Mouse (Mus musculus) gastrocnemius, adult 18-20 months (tissue): ENCODE measurements around the gene Baiap2. TPM values are rescaled to one million over a fixed set of nuclear protein-coding genes. Genes with fewer than 3 reads are reported as not detected.

Source experiments
- DNase-seq: peaks from one replicate; pipeline ENCODE4 v3.0.0; 2021; ENCODE audit warnings: low spot score
- microRNA-seq: library from miRNA; unstranded; fragments of <30 nt; microRNA quantifications from one replicate; pipeline ENCODE4 v1.2.0, GENCODE M21; 2021
- total RNA-seq, 2 experiments: library from RNA; stranded (reverse); gene quantifications; 2 replicates each; pipeline ENCODE4 v1.2.3; 2021

Gene Baiap2
- total RNA-seq, 2 experiments from 2014 or later: 1.1 to 1.9 TPM

GRCm38 (mm10) chr11:120041191-120042123 is 98.9 kb downstream of the Baiap2 start:
- peak; percentile 64 for DNase-seq

- no peak for DNase-seq
Measured at GRCm38 (mm10) chr11:120042141-120042838, 99.7 kb downstream of the Baiap2 start.

GRCm38 (mm10) chr11:120045341-120045740 is 102.8 kb downstream of the Baiap2 start:
- DNase-seq: no peak

- DNase-seq: peak; percentile 42
Measured at GRCm38 (mm10) chr11:120045839-120046552, 103.4 kb downstream of the Baiap2 start.

- DNase-seq: no peak
Measured at GRCm38 (mm10) chr11:120046553-120047191, 104.1 kb downstream of the Baiap2 start, which contains the start of gene Aatk. Gene Aatk (minus strand): TSS chr11:120047167.

- no peak for DNase-seq
Measured at GRCm38 (mm10) chr11:120047531-120048251, 105.1 kb downstream of the Baiap2 start.

GRCm38 (mm10) chr11:120048252-120048556 is 105.6 kb downstream of the Baiap2 start:
- DNase-seq: no peak

- no peak for DNase-seq
Measured at GRCm38 (mm10) chr11:120049067-120049466, 106.5 kb downstream of the Baiap2 start.

GRCm38 (mm10) chr11:120051124-120051811 is 108.7 kb downstream of the Baiap2 start:
- DNase-seq: no peak

- DNase-seq: peak; percentile 31
Measured at GRCm38 (mm10) chr11:120052274-120052673, 109.7 kb downstream of the Baiap2 start.

GRCm38 (mm10) chr11:120053846-120054245 is 111.3 kb downstream of the Baiap2 start:
- no peak for DNase-seq

GRCm38 (mm10) chr11:120055953-120056732 is 113.6 kb downstream of the Baiap2 start:
- no peak for DNase-seq

Small RNA genes within 50 kb of the gene (microRNA-seq; reads per million reads assigned to microRNA genes)
- gene Mir3065: not detected
- gene Mir338: not detected

Other genes with a start within 250 kb of the Baiap2 start
- gene Chmp6, start 29.3 kb upstream of the Baiap2 start, total RNA-seq: 10 to 100 TPM; 32.7 to 33.3 TPM
- 1 to 10 TPM; 3.2 to 3.6 TPM for gene Aatk, start 104.4 kb downstream of the Baiap2 start, total RNA-seq
- 1 to 10 TPM; 6.0 to 8.4 TPM for gene Cep131, start 144.1 kb downstream of the Baiap2 start, total RNA-seq
- 1 to 10 TPM; 4.1 to 4.9 TPM for gene Tepsin, start 156.0 kb downstream of the Baiap2 start, total RNA-seq
- gene Ndufaf8, start 156.2 kb downstream of the Baiap2 start, total RNA-seq: 10 to 100 TPM; 45.7 to 48.1 TPM
- 10 to 100 TPM; 39.0 to 48.2 TPM for gene Slc38a10, start 208.6 kb downstream of the Baiap2 start, total RNA-seq